Mouse (Mus musculus): ENCODE results near the gene Klkb1.

- TF ChIP-seq GATA1 (IDR thresholded peaks at IDR 0.05; ENCODE audit: low read length): no peak
- TF ChIP-seq TAL1 (IDR thresholded peaks at IDR 0.05; ENCODE audit: low read length): no peak
Observed at GRCm38 (mm10) chr8:45329206-45329980, 34.7 kb upstream of the Klkb1 start.
